ENCODE assay signal across 25 mouse cellular contexts in the genomic region with DNA sequence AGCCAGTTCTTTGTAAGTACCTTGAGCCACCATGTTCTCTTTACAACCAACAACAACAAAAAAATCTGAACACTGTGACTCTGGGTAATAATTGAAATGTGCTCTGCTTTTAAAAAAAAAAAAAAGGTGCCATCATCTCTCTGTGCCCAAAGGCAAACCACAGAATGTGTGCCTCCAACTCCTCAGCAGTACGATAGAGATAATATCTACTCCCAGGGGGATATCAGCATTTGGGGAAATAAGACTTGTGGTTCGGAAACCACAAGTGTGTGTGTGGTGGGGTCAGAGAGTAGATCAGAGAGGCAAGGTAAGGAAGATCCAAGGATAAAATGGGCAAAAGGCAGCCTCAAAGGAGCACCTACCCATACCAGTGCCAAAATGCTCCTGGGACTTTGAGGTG. TPM values are rescaled to one million over a fixed set of nuclear protein-coding genes. Genes with fewer than 3 reads are reported as not detected.
DNase-seq lines count a peak whose midpoint lies in the region; ATAC-seq and TF ChIP-seq lines count a peak whose summit lies in the region.
"Had no signal": no experiment of that assay in that cellular context is flagged by ENCODE, and none has a peak within 500 bp of the region (broad histone marks: within the 10 kb centered on the region; RNA-seq: fewer than 3 reads in every experiment).

No protein-coding gene starts in this region.

- no peak overlapping the region for H3K4me3 ChIP-seq in liver, adult 2 months (ENCODE audit: insufficient read depth, low read depth, low read length)
- no peak overlapping the region for H3K4me3 ChIP-seq in G1E (ENCODE audit: low read depth, low read length)
- H3K4me3 ChIP-seq: embryonic facial prominence, embryonic 13.5 days; forebrain, embryonic 13.5 days; hindbrain, embryonic 13.5 days; liver, embryonic 13.5 days; lung, embryonic 15.5 days had no signal

- WGBS in liver, adult 2 months, result 62% methylated on average over 2 of the region's 2 CpGs

- no peak for TF ChIP-seq POLR2A in liver, adult 2 months (IDR thresholded peaks at IDR 0.05; ENCODE audit: extremely low read depth, insufficient read depth, low read length)

- no peak for TF ChIP-seq CTCF in liver, adult 2 months (IDR thresholded peaks at IDR 0.05; ENCODE audit: low read depth, low read length)
- TF ChIP-seq CTCF in G1E (IDR thresholded peaks at IDR 0.05; ENCODE audit: low read depth, low read length), result no peak

- H3K27ac ChIP-seq in liver, adult 2 months (replicated peaks; ENCODE audit: insufficient read depth, low read depth, low read length), result peak overlapping the region; percentile 96
- H3K27ac ChIP-seq: embryonic facial prominence, embryonic 13.5 days; forebrain, embryonic 13.5 days; hindbrain, embryonic 13.5 days; liver, embryonic 13.5 days; lung, embryonic 15.5 days; stomach, postnatal 0 days had no signal

- no peaks in the 10 kb centered on the region for H3K79me2 ChIP-seq in liver, adult 2 months (ENCODE audit: control insufficient read depth, insufficient read depth, low read length)

- ATAC-seq in G1E (ENCODE audit: extremely low read depth, insufficient number of reproducible peaks, low FRiP score, poor library complexity, severe bottlenecking), result peak; percentile 40
- peak; percentile 37 to 58 for ATAC-seq in hematopoietic stem cell, adult 5-6 weeks (replicated peaks in 1 of 2; ENCODE audit: insufficient read depth in 1 of 2, low FRiP score in 2 of 2, low TSS enrichment in 1 of 2, low read depth in 1 of 2, poor library complexity in 2 of 2, severe bottlenecking in 2 of 2)
- ATAC-seq: forebrain, embryonic 13.5 days had no signal

- DNase-seq in liver, adult 2 months (ENCODE audit: extremely low read depth, low read depth, low spot score), result no peak
- DNase-seq in liver (no peak), G1E (ENCODE audit: low spot score) (no peak)
- DNase-seq in spleen, postnatal 36 days (ENCODE audit: low spot score in 2 of 2), result no peak
- DNase-seq in Muller cell, postnatal 12 days (ENCODE audit: inconsistent ontology term), result no peak
- no peak for DNase-seq in layer of hippocampus, postnatal 36 days
- DNase-seq: cerebellum, adult 18-20 months; cerebellum, postnatal 25 days; embryo, embryonic 11 days; gastrocnemius, postnatal 10 days; kidney, adult 18-20 months; kidney, postnatal 10 days; liver, embryonic 13.5 days; lung, postnatal 4 days; right cerebral cortex, adult 18-20 months; right cerebral cortex, postnatal 4 days; thymus, adult 2 months had no signal

- H3K27me3 ChIP-seq in liver, adult 2 months (ENCODE audit: control insufficient read depth, insufficient read depth, low read length), result no peaks in the 10 kb centered on the region
- peaks cover 6% of the 10 kb centered on the region; the same call in 1 of the 2 replicates for H3K27me3 ChIP-seq in G1E (ENCODE audit: insufficient read depth, low read length)
- H3K27me3 ChIP-seq: embryonic facial prominence, embryonic 13.5 days; forebrain, embryonic 13.5 days; hindbrain, embryonic 13.5 days; lung, embryonic 15.5 days had no signal

- H3K4me1 ChIP-seq in liver, adult 2 months (ENCODE audit: control insufficient read depth, insufficient read depth, low read length), result peaks cover 27% of the 10 kb centered on the region
- H3K4me1 ChIP-seq in G1E (ENCODE audit: insufficient read depth, low read depth, low read length), result peaks cover 12% of the 10 kb centered on the region
- H3K4me1 ChIP-seq: embryonic facial prominence, embryonic 13.5 days; forebrain, embryonic 13.5 days; hindbrain, embryonic 13.5 days; liver, embryonic 13.5 days; lung, embryonic 15.5 days had no signal

- H3K36me3 ChIP-seq in liver, adult 2 months (ENCODE audit: control insufficient read depth, insufficient read depth, low read length), result no peaks in the 10 kb centered on the region
- no peaks in the 10 kb centered on the region for H3K36me3 ChIP-seq in G1E (replicated peaks)
- H3K36me3 ChIP-seq: embryonic facial prominence, embryonic 13.5 days; hindbrain, embryonic 13.5 days; liver, embryonic 13.5 days; lung, embryonic 15.5 days had no signal

- no peaks in the 10 kb centered on the region for H3K9me3 ChIP-seq in G1E (replicated peaks)
- H3K9me3 ChIP-seq: embryonic facial prominence, embryonic 13.5 days; forebrain, embryonic 13.5 days; hindbrain, embryonic 13.5 days; liver, embryonic 13.5 days; lung, embryonic 15.5 days had no signal

- peak overlapping the region; percentile 28; the same call in 1 of the 2 replicates for H3K9ac ChIP-seq in liver, adult 2 months (ENCODE audit: low read depth, low read length)
- H3K9ac ChIP-seq: embryonic facial prominence, embryonic 13.5 days; forebrain, embryonic 13.5 days; hindbrain, embryonic 13.5 days; liver, embryonic 13.5 days; lung, embryonic 15.5 days had no signal

RNA-seq across cellular contexts. Expression of a gene that starts 20.7 kb away (rescaled TPM):
- 85.8 and 118 TPM in 2 replicates for total RNA-seq in liver, adult 2 months (2014; rRNA removed)
- 11.9 and 19.8 TPM in 2 replicates for polyA plus RNA-seq in liver, adult 2 months (2012; rRNA removed)
- 23.1 and 25.9 TPM in 2 replicates for total RNA-seq in G1E (2014; fragmentation: Nextera tagmentation)
- 19.2 and 19.6 TPM in 2 replicates for total RNA-seq in G1E (2017)
- 9.8 and 14.1 TPM in 2 replicates for polyA plus RNA-seq in G1E (2012)
- 14.9 and 19.6 TPM in 2 replicates for total RNA-seq in hematopoietic stem cell, adult 5-6 weeks (2017)
- total RNA-seq in layer of hippocampus, postnatal 36 days (2021), result 10 to 100 TPM; 25.1 to 26.3 TPM

RNA-seq across cellular contexts. Expression of a gene that starts 21.8 kb away (rescaled TPM):
- total RNA-seq in liver, adult 2 months (2014; rRNA removed), result not detected in 2 replicates
- polyA plus RNA-seq in liver, adult 2 months (2012; rRNA removed), result not detected in 2 replicates
- not detected in 2 replicates for total RNA-seq in G1E (2014; fragmentation: Nextera tagmentation)
- 0.05 and 0.12 TPM in 2 replicates for total RNA-seq in G1E (2017)
- polyA plus RNA-seq in G1E (2012), result not detected in 2 replicates
- total RNA-seq in hematopoietic stem cell, adult 5-6 weeks (2017), result not detected in 2 replicates
- total RNA-seq in layer of hippocampus, postnatal 36 days (2021), result 100 to 1,000 TPM; 195 to 199 TPM
- polyA plus RNA-seq: embryonic facial prominence, embryonic 13.5 days; limb, embryonic 11.5 days; liver, embryonic 13.5 days; lung, embryonic 15.5 days; midbrain, embryonic 11.5 days; stomach, postnatal 0 days had no signal

Comparison
In these comparisons a context has a peak if more than half of its experiments do, and no peak if none do; other contexts are left out.
1. RNA of a gene that starts 21.8 kb away (total RNA-seq): 195 to 199 TPM in layer of hippocampus, postnatal 36 days; 0.05 to 0.12 TPM in G1E, not detected in liver, adult 2 months and not detected in hematopoietic stem cell, adult 5-6 weeks; every median in the first group is over 100 times any median in the second.